Mouse (Mus musculus) stomach, postnatal 0 days (tissue): ENCODE measurements around the gene Gm28047. TPM values are rescaled to one million over a fixed set of nuclear protein-coding genes. Genes with fewer than 3 reads are reported as not detected.

ENCODE experiments used
- ATAC-seq: fragments of 200-750 bp; cut with Nextera tagmentation; 2 replicates; pipeline ENCODE4 v1.8.0; 2017; ENCODE audit not compliant: low FRiP score, low TSS enrichment
- DNase-seq: peaks from one replicate; pipeline ENCODE4 v3.0.0-alpha.2; 2016; ENCODE audit warnings: low spot score
- H3K27ac ChIP-seq: fragments of 300-500 bp; sonication (generic); replicated peaks from 2 replicates; pipeline ENCODE4 v1.5.1; 2014; ENCODE audit warnings: mild to moderate bottlenecking, control low read depth
- H3K27me3 ChIP-seq: fragments of 300-500 bp; sonication (generic); 2 replicates; pipeline ENCODE4 v1.6.1; 2014; ENCODE audit warnings: low read length; ENCODE audit not compliant: control insufficient read depth, insufficient read depth
- H3K36me3 ChIP-seq: fragments of 300-500 bp; sonication (generic); 2 replicates; pipeline ENCODE4 v1.6.1; 2014; ENCODE audit warnings: low read length, mixed read lengths; ENCODE audit not compliant: control insufficient read depth, insufficient read depth
- H3K4me1 ChIP-seq: fragments of 300-500 bp; sonication (generic); replicated peaks from 2 replicates; pipeline ENCODE4 v1.6.1; 2014; ENCODE audit warnings: antibody characterized with exemption; ENCODE audit not compliant: control insufficient read depth, insufficient read depth
- H3K4me2 ChIP-seq: fragments of 300-500 bp; sonication (generic); replicated peaks from 2 replicates; pipeline ENCODE4 v1.6.1; 2014; ENCODE audit warnings: low read depth, mild to moderate bottlenecking, control low read depth, moderate library complexity
- H3K4me3 ChIP-seq: fragments of 300-500 bp; sonication (generic); 2 replicates; pipeline ENCODE4 v1.5.1; 2014; ENCODE audit warnings: low read depth, low read length, control low read depth
- H3K9ac ChIP-seq: fragments of 300-500 bp; sonication (generic); 2 replicates; pipeline ENCODE4 v1.6.1; 2014; ENCODE audit warnings: mild to moderate bottlenecking, low read length, control low read depth, mixed read lengths
- H3K9me3 ChIP-seq: fragments of 300-500 bp; sonication (generic); 2 replicates; pipeline ENCODE4 v1.6.1; 2016; ENCODE audit warnings: low read length; ENCODE audit not compliant: control insufficient read depth
- CTCF ChIP-seq: IDR thresholded peaks from 2 replicates; pipeline ENCODE4 v1.5.1; 2016; ENCODE audit warnings: antibody characterized with exemption, low read depth, mild to moderate bottlenecking, moderate library complexity
- EP300 ChIP-seq: optimal IDR thresholded peaks from 2 replicates; pipeline ENCODE3; 2016; ENCODE audit warnings: antibody characterized with exemption
- WGBS: fragments of 180-500 bp; shearing (Covaris S2); extraction: QIAGEN DNeasy Blood & Tissue Kit; methylation state at CpG from one replicate; pipeline ENCODE4 v1.1.7; 2014; 5-methylcytosine and 5-hydroxymethylcytosine counted together
- polyA plus RNA-seq: library from polyadenylated mRNA; unstranded; fragments of >200 nt; fragmentation: Nextera tagmentation; extraction: Ambion mirVana; gene quantifications from 2 replicates; pipeline ENCODE4 v1.2.1, GENCODE M21; 2015

Gm28047 gene
- polyA plus RNA-seq, 1 experiment from 2014 or later = not detected

DNA sequence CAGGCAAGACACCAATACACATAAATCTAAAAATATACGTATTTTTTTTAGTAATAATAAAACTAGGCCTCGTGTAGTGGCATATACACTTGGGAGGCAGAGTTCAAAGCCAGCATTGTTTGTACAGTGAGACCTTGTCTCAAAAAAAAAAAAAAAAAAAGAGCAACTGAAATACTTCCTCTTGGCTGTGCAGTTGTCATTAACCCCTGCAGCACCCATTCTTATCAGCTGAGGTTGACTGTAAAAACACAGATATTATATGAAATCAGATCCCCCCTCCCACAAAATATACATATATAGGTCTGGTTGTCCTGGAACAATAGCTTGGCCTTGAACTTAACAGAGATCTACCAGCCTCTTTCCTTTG, 118.4 kb downstream of the Gm28047 start:
- DNase-seq (no peak), ATAC-seq (no peak)
- TF ChIP-seq CTCF = no peak
- TF ChIP-seq EP300 = no peak
- 17% methylated on average over 2 of the region's 2 CpGs for WGBS
- Histone ChIP-seq H3K27ac (no peak overlapping the region), H3K9me3 (no peaks in the 10 kb centered on the region), H3K4me1 (no peaks in the 10 kb centered on the region), H3K27me3 (no peaks in the 10 kb centered on the region), H3K4me3 (no peak overlapping the region), H3K4me2 (no peak overlapping the region), H3K9ac (no peak overlapping the region), H3K36me3 (peaks cover 26% of the 10 kb centered on the region)

DNA sequence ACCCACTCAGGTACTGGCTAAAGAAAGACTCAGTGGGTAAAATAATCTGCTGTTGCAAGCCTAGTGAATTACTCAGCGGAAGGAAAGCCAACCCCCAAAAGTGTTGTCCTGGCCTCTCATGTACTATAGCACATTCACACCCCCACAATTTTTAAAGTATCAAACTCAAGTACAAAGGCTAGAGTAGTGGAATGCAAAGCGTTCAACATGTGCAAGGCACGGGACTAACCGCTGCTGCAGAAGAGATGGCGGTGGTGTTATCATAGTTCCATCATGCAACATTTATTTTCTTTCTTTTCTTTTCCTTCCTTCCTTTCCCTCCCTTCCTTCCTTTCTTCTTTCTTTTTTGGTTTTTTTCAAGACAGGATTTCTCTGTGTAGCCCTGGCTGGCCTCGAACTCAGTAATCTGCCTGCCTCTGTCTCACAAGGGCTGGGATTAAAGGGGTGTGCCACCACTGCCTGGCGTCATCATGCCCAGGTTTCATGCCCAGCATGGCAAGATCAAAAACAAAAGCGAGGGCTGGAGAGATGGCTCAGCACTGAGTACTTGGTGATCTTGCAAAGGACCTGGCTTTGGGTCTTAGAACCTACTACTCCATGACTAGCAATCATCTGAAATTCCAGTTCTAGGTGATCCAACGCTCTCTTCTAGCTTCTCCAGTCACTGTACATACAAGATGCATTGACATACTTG, 119.0 kb downstream of the Gm28047 start:
- H3K9ac ChIP-seq = no peak overlapping the region
- H3K27me3 ChIP-seq = no peaks in the 10 kb centered on the region
- no peak for ATAC-seq
- H3K4me2 ChIP-seq = no peak overlapping the region
- no peaks in the 10 kb centered on the region for H3K9me3 ChIP-seq
- H3K36me3 ChIP-seq = peaks cover 31% of the 10 kb centered on the region
- DNase-seq = no peak
- no peaks in the 10 kb centered on the region for H3K4me1 ChIP-seq
- TF ChIP-seq EP300 (no peak), CTCF (no peak)
- no peak overlapping the region for H3K4me3 ChIP-seq
- H3K27ac ChIP-seq = no peak overlapping the region
- WGBS = 78% methylated on average over 9 of the region's 9 CpGs

DNA sequence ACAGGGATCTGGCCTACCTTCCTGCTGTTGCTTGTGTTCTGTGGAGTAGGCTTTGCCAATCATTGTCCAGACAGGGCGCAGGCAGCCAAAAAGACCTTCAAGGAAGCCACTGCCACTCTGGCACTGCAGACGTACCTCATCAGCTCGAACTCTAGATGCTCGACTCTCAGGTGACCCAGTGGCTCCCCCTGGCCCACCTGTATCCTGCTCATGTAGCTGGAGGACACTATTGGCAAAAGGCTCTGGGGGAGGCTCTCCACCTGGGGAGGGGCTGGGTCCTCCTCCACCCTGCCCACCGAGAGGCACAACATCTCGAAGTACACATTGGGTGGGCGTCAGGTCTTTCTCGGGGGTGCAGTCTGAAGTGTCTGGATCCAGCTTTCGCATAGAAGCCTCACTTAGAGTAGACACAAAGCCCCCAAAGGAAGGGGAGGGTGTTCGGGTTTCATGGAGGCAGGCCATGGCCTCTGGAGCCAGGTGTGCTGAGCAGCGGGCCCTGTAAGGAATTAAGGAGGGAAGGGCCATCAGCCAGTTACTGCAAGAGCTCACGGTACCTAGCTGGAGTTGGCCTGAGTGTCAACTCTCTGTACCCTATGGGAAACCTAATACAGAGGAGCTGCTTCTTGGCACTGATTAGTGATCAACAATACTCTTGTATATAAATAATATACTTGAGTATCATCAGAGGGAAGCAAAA, 119.6 kb downstream of the Gm28047 start:
- ATAC-seq (no peak), DNase-seq (no peak)
- no peak for TF ChIP-seq EP300
- no peak for TF ChIP-seq CTCF
- Histone ChIP-seq H3K4me1 (no peaks in the 10 kb centered on the region), H3K9ac (no peak overlapping the region), H3K27ac (no peak overlapping the region), H3K9me3 (no peaks in the 10 kb centered on the region), H3K27me3 (no peaks in the 10 kb centered on the region), H3K4me3 (no peak overlapping the region), H3K4me2 (no peak overlapping the region), H3K36me3 (peaks cover 38% of the 10 kb centered on the region)
- WGBS = 59% methylated on average over 12 of the region's 12 CpGs

DNA sequence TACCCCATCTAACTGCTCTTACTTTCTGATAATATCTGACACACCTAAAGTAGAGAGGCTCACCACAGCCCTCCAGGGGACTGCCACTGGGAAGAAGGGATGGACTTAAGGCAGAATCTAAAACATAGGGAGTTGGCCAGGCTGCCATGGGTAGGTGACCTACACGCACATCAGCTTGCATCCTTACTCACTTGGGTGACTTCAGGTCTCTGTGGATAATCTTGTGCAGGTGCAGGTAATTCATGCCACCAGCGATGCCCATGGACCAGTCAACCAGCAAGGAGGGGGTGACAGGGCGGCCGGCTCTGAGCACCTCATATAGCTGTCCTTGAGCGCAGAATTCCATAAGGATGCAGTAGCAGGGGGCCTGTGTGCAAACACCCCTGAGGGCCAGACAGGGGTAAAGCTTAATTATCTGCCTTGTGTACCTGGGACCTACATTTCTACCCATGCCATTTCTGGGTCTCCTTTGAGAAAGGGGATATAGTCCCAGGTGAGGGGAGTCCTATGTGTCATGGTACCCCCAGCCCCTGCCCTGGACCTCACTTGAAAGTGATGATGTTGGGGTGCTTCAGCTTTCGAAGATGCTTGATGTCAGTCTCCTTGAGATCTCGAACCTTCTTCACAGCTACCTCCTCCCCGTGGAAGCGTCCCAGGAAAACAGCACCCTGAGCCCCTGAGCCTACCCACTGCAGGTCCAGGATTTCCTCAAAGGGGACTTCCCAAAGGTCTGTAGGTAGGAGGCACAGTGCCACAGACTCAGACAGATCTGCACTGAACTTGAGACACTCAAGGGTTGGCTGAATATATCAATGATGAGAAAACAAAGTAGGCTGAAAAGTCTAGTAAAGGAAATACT, 120.7 kb downstream of the Gm28047 start:
- H3K4me3 ChIP-seq = no peak overlapping the region
- 83% methylated on average over 9 of the region's 9 CpGs for WGBS
- no peak overlapping the region for H3K27ac ChIP-seq
- no peak overlapping the region for H3K9ac ChIP-seq
- DNase-seq (no peak), ATAC-seq (no peak)
- H3K36me3 ChIP-seq = peaks cover 40% of the 10 kb centered on the region
- no peaks in the 10 kb centered on the region for H3K4me1 ChIP-seq
- no peak overlapping the region for H3K4me2 ChIP-seq
- TF ChIP-seq CTCF = no peak
- TF ChIP-seq EP300 = no peak
- H3K9me3 ChIP-seq = no peaks in the 10 kb centered on the region
- H3K27me3 ChIP-seq = no peaks in the 10 kb centered on the region

DNA sequence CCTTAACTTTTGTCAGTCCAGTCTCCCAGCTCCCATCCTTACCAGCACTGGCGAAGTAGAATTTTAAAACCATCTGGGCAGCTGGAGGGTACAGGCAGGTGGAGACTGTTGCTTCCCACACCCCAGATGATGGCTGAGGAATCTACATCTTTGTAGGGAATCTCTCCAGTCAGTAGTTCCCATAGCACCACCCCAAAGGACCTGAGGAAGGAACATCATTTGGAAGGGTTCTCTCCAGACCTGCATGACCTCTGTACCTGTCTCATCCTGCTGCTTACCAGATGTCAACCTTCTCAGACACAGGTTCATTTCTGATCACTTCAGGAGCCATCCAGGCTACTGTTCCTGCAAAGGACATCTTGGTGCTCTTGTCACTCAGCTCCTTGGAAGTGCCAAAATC, 121.4 kb downstream of the Gm28047 start, which contains the start of gene Gm10337:
TSS of gene Gm10337 (plus strand) at position 276 of the 400 bp plus-strand sequence.
- Histone ChIP-seq H3K4me1 (no peaks in the 10 kb centered on the region), H3K4me3 (no peak within 1 kb of the TSS), H3K27me3 (no peaks in the 10 kb centered on the region), H3K9ac (no peak within 1 kb of the TSS), H3K4me2 (no peak within 1 kb of the TSS), H3K9me3 (no peaks in the 10 kb centered on the region), H3K27ac (no peak within 1 kb of the TSS), H3K36me3 (peaks cover 44% of the 10 kb centered on the region)
- ATAC-seq (no peak), DNase-seq (no peak)
- WGBS = 100% methylated on average over 1 of the region's 1 CpGs
- TF ChIP-seq CTCF = no peak
- no peak for TF ChIP-seq EP300
